Mouse (Mus musculus) activated CD4-positive, CD25-positive, alpha-beta regulatory T cell, adult 4 months (primary cell): Measurements from ENCODE around the gene Dpp8. TPM values are rescaled to one million over a fixed set of nuclear protein-coding genes. Genes with fewer than 3 reads are reported as not detected.

Experiments
- polyA plus RNA-seq, 2 experiments: library from polyadenylated mRNA; unstranded; fragments of 100-300 nt; shearing (Covaris generic); gene quantifications; one replicate each; pipeline ENCODE4 v1.2.1; 2017

Gene Dpp8
- polyA plus RNA-seq, 2 experiments from 2014 or later, result 23.4 to 29.2 TPM

Other genes with a start within 250 kb of the Dpp8 start
- 10 to 100 TPM; 16.9 to 19.3 TPM for gene Dennd4a, start 221.1 kb upstream of the Dpp8 start, polyA plus RNA-seq
- gene Slc24a1, start 80.8 kb upstream of the Dpp8 start, polyA plus RNA-seq, result under 1 TPM; 0.14 to 0.15 TPM
- gene Ints14, start 71.5 kb upstream of the Dpp8 start, polyA plus RNA-seq, result 10 to 100 TPM; 33.5 to 43.9 TPM
- 100 to 1,000 TPM; 104 to 106 TPM for gene Hacd3, start 10.7 kb upstream of the Dpp8 start, polyA plus RNA-seq
- gene Igdcc4, start 69.1 kb downstream of the Dpp8 start, polyA plus RNA-seq, result under 1 TPM in 1 of 2 experiments, not detected in 1; 0.11 TPM
- gene Igdcc3, start 108.8 kb downstream of the Dpp8 start, polyA plus RNA-seq, result not detected
- gene Parp16, start 162.9 kb downstream of the Dpp8 start, polyA plus RNA-seq, result 1 to 10 TPM; 5.7 to 6.6 TPM
- gene Cilp, start 232.8 kb downstream of the Dpp8 start, polyA plus RNA-seq, result not detected